Comparison of ENCODE assay signal across 8 mouse cellular contexts in the genomic region with DNA sequence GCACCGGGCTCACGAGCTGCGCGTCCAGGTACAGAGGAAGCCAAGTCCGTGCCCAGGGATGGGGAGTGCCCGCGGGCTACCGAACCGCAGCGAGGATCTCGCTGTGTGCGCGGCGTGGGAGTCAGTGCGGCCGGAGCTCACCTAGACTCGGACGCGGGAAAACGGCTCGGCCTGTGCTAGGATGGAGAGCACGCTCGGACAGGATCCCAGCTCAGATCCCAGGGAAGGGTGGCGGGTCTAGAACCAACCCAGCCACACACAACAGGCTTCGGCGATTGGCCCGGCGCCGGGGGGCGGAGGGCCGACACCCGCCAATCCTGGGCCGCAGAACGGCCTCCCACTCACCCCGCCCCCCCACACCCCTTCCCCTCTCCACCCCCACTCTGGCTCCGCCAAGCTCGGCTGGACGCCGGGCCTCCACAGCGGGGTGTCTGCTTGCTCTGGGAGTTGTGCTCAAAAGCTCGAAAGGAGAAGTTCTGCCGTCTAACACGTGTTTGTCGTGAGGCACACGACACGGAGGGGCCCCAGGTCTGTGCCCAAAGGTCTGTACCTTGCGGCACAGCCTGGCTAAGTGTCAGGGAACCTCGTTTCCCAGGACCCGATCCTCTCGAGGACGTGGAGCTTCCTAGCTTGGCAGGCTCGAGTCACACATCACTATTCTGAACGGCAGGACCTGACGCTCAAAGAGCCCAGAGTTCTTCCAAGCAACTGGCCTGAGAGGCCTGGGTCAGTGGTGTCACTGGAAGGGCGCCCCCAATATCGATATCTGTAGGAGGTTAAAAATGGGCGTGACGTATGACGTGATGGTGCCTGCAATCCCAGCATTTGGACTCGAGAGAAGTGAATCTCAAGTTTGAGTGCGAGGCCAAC. TPM values are rescaled to one million over a fixed set of nuclear protein-coding genes. Genes with fewer than 3 reads are reported as not detected.
DNase-seq lines count a peak whose midpoint lies in the region; ATAC-seq and TF ChIP-seq lines count a peak whose summit lies in the region.

Cbs (minus strand) TSS at position 297 of the 870 bp plus-strand sequence.

- no peaks in the 10 kb centered on the region for H3K36me3 ChIP-seq in ES-E14 (ENCODE audit: control insufficient read depth, insufficient read depth, low read length, poor library complexity, severe bottlenecking)
- H3K36me3 ChIP-seq in lung, embryonic 16.5 days (ENCODE audit: control insufficient read depth, insufficient read depth, low read length), result no peaks in the 10 kb centered on the region

- peaks cover 7% of the 10 kb centered on the region for H3K27me3 ChIP-seq in lung, embryonic 16.5 days (ENCODE audit: control insufficient read depth, insufficient read depth, low read depth, low read length)

- peak within 1 kb of the TSS; percentile 94 for H3K4me2 ChIP-seq in lung, embryonic 16.5 days (ENCODE audit: low read depth, low read length)

- H3K9me3 ChIP-seq in ES-E14 (ENCODE audit: control insufficient read depth, insufficient read depth, low read depth, low read length), result no peaks in the 10 kb centered on the region
- no peaks in the 10 kb centered on the region for H3K9me3 ChIP-seq in lung, embryonic 16.5 days (ENCODE audit: control insufficient read depth, low read length)

- peak; percentile 97 for ATAC-seq in lung, embryonic 16.5 days (ENCODE audit: low read depth)

- in situ Hi-C loops in ES-E14 (cut with MboI; ENCODE audit: low sequenced_read_pairs in 2 of 2, unreplicated experiment in 2 of 2), result no loop called here

- peak within 1 kb of the TSS; percentile 77 for H3K9ac ChIP-seq in ES-E14 (ENCODE audit: insufficient read depth, low read depth, low read length, poor library complexity, severe bottlenecking)
- H3K9ac ChIP-seq in lung, embryonic 16.5 days (ENCODE audit: low read length), result peak within 1 kb of the TSS; percentile 61

- no peak within 1 kb of the TSS for H3K27ac ChIP-seq in ES-E14 (ENCODE audit: insufficient read depth, low read depth, low read length, poor library complexity, severe bottlenecking)
- peak within 1 kb of the TSS; percentile 51; the same call in 1 of the 2 replicates for H3K27ac ChIP-seq in lung, embryonic 16.5 days (ENCODE audit: low read length)

- 0 out of 4 replicates have a peak, but pooled peaks cover 0 to 2% of the 10 kb centered on the region in 2 experiments for H3K4me1 ChIP-seq in ES-E14 (ENCODE audit: control insufficient read depth in 2 of 2, insufficient read depth in 2 of 2, low read length in 2 of 2, poor library complexity in 1 of 2)
- H3K4me1 ChIP-seq in lung, embryonic 16.5 days (replicated peaks; ENCODE audit: control insufficient read depth, insufficient read depth, low read length), result peaks cover 13% of the 10 kb centered on the region

- intact Hi-C loops in heart, postnatal 36 days (cut with DNase I), result no loop called here

- peak; percentile 65 for DNase-seq in ES-E14 (ENCODE audit: low read depth, low spot score)
- peak; percentile 43 to 48 for DNase-seq in cerebellum, adult 18-20 months
- DNase-seq in forelimb bud, embryonic 11.5 days (ENCODE audit: low read depth, low spot score), result peak; percentile 42
- peak; percentile 80 to 82 for DNase-seq in heart, postnatal 36 days
- peak; percentile 52 to 62 for DNase-seq in layer of hippocampus, adult 8-10 months (ENCODE audit: low spot score in 2 of 2)
- DNase-seq in ovary, postnatal 14 days (ENCODE audit: low spot score), result peak; percentile 70
- peak; percentile 57 to 80 for DNase-seq in urinary bladder, adult 18-20 months (ENCODE audit: low spot score in 2 of 2)

- WGBS in lung, embryonic 16.5 days, result 2% methylated on average over 55 of the region's 61 CpGs

- H3K4me3 ChIP-seq in ES-E14 (ENCODE audit: insufficient read depth in 1 of 2, low read depth in 1 of 2, low read length in 2 of 2, poor library complexity in 1 of 2, severe bottlenecking in 1 of 2), result peak within 1 kb of the TSS; percentile 81 to 90
- peak within 1 kb of the TSS; percentile 58 for H3K4me3 ChIP-seq in lung, embryonic 16.5 days (ENCODE audit: low read length)

TF ChIP-seq in ES-E14, 5 proteins besides CTCF, POLR2A, EP300 and RAD21:
- no peak for TF ChIP-seq CHD2 (IDR thresholded peaks at IDR 0.05; ENCODE audit: low read depth, low read length)
- TF ChIP-seq ZNF384 (IDR thresholded peaks at IDR 0.05; ENCODE audit: low read depth, low read length), result no peak
- TF ChIP-seq MAFK (IDR thresholded peaks at IDR 0.05; ENCODE audit: insufficient read depth, low read depth, low read length), result no peak
- no peak for TF ChIP-seq HCFC1 (IDR thresholded peaks at IDR 0.05; ENCODE audit: borderline replicate concordance, insufficient read depth, low read length)
- TF ChIP-seq ZC3H11A (IDR thresholded peaks at IDR 0.05; ENCODE audit: borderline replicate concordance, low read depth, low read length), result no peak

RNA-seq across cellular contexts. Expression of gene Cbs, which starts in this region (rescaled TPM):
- 8.6 and 15.5 TPM in 2 replicates for total RNA-seq in ES-E14 (2012; rRNA removed)
- total RNA-seq in heart, postnatal 36 days (2021), result 1 to 10 TPM; 3.0 to 3.6 TPM
- 10 to 100 TPM; 39.6 to 74.8 (median 49.2) TPM for total RNA-seq in layer of hippocampus, adult 8-10 months (2022)
- 3.9 and 4.6 TPM in 2 replicates for polyA plus RNA-seq in lung, embryonic 16.5 days (2015; fragmentation: Nextera tagmentation; extraction: Ambion mirVana)
